Mouse (Mus musculus): Measurements from ENCODE around the gene Plac9a.
"Not testable (repeated sequence)": the region's sequence is repeated elsewhere in the genome, so short reads cannot be mapped to it uniquely, and the experiment has no call there.

Plac9a gene

GRCm38 (mm10) chr14:25865251-25865650, 37.6 kb downstream of the Plac9a start:
- in situ Hi-C loops (cut with MboI, MseI), result no loop called here

GRCm38 (mm10) chr14:25863721-25864120, 39.2 kb downstream of the Plac9a start:
- in situ Hi-C loops (cut with MboI, MseI), result no loop called here

- in situ Hi-C loops (cut with MboI, MseI), result no loop called here
Measured at GRCm38 (mm10) chr14:25861771-25862530, 40.9 kb downstream of the Plac9a start.

GRCm38 (mm10) chr14:25857940-25858339, 45.0 kb downstream of the Plac9a start:
- in situ Hi-C loops (cut with MboI, MseI), result no loop called here

DNA sequence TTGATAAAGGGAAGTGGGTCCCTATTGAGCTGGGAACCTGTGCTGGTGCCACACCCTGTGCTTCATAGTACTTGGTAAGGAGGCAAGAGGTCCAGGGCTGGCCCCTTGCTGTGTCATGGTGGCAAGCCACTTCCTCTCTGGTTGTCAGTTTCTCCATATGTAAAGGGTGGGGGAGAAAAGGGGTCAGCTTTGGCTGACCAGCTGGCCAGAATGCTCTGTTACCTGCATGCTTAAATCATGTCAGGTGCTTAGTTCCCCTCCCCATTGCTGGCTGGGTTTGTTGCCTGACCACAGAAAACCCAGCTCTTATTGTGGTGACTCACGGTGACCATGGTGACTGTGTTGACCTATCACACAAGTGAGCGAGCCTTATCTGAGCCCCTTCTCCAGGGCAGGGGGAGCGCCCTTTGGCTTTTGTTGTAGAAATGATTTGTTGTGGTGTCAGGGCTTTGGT, 45.7 kb downstream of the Plac9a start:
- in situ Hi-C loops (cut with MboI, MseI), result no loop called here

DNA sequence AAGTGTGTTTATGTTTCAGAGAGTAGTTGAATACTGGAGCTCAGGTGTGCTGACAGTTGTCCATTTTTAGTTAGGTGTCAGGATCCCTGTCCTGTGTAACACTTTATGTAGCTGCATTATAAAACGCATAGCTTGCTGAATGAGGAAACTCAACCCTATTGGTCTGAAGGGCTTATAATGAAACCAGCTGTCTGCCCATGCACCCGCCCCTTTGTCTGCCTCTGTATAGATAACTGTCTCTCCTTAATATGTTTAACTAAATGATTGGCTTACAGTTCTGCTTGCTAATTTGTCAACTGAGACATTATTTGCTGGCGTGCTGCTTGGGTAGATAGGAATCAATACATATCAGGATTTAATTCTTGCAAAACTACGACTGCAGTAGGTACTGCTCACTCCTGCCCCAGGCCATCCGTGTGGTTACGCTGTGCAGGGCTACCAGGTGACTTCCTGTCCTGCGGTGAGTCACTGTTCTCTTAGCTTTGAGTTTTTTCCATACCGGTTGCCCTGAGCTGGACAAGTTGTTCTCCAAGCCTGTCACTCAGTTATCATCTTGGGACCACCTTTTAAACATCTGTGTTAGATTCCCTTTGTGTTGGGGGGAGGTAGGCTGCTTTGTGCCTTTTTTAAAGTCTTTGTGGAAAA, 47.5 kb downstream of the Plac9a start:
- in situ Hi-C loops (cut with MboI, MseI), result no loop called here

- in situ Hi-C loops (cut with MboI, MseI), result no loop called here
Measured at GRCm38 (mm10) chr14:25853717-25854452, 49.0 kb downstream of the Plac9a start.

GRCm38 (mm10) chr14:25853295-25853694, 49.6 kb downstream of the Plac9a start:
- in situ Hi-C loops (cut with MboI, MseI), result no loop called here

DNA sequence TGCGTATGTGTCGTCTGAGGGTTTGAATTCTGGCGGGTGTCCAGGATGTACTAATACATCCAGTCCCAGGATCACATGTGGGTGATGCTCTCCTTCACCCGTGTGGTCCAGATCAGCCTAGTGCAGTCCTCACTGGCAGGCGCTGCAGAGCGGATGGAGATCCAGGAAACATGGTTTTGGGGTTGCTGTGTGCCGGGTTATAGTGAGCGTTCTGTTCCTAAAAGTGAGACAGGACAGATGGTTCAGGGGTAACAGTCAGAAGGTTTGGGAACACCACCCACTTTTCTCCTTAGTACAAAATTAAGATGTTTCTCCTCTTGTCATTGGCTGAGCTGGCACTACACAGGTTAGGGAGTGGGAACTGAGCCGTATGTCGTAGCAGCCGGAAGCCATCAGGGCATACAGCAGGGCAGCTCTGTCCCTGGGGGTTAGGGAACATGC, 50.8 kb downstream of the Plac9a start:
- in situ Hi-C loops (cut with MboI, MseI), result no loop called here

DNA sequence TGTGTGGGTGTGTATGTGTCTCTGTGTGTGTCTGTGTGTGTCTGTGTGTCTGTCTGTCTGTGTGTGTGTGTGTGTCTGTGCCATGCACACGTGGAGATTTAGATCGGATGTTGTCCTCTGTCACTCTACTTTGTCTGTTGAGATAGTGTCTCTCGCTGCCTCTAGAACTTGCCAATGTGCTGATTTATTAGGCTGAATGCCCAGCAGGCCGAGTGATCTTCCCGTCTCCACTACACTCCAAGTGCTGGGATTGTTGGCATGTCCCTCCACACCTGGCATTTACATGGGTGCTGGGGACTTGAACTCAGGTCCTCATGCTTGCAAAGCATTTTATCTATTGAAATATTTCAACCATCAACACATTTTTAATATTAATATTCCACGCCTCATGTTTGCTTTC, 51.7 kb downstream of the Plac9a start:
- in situ Hi-C loops (cut with MboI, MseI), result no loop called here

DNA sequence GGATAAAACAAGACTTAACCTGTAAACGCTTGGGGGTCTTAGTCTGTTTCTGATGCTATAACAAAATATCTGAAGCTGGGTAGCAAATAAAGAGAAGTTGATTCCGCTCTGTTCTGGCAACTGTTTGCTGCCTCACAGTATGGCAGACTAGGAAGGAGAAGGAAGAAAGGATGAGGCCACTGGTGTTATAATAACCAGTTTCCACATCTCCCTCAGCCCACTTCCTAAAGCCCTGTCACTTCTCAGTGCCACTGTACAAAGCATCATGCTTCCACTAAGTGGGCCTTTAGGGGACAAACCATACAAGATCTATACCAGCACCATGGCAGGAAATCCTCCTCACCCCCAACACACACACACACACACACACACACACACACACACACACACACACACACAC, 52.5 kb downstream of the Plac9a start:
- in situ Hi-C loops (cut with MboI, MseI), result no loop called here

GRCm38 (mm10) chr14:25848708-25849107, 54.2 kb downstream of the Plac9a start:
- in situ Hi-C loops (cut with MboI, MseI), result not testable (repeated sequence)

GRCm38 (mm10) chr14:25848237-25848636, 54.7 kb downstream of the Plac9a start:
- in situ Hi-C loops (cut with MboI, MseI), result no loop called here

GRCm38 (mm10) chr14:25847660-25848059, 55.2 kb downstream of the Plac9a start:
- in situ Hi-C loops (cut with MboI, MseI), result no loop called here

DNA sequence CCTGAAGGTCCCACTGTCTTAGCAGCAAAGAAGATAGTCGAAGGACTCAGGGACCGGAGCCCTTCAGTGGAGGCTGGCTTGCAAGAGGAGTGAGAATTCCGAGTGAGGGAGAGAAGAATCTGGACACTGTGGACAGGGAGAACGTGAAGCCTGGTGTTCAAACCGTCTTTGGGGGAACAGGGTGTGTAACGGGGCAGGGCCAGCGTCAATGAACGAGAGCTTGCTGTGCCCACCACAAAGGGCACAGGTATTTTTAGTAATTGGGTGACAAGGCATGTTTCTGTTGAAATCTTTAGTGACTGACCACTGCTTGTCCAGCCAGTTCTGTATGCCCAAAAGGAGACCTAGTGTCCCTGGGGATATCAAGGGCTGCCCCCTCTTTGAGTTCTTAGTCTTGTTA, 56.4 kb downstream of the Plac9a start:
- in situ Hi-C loops (cut with MboI, MseI), result no loop called here

- in situ Hi-C loops (cut with MboI, MseI), result no loop called here
Measured at GRCm38 (mm10) chr14:25845832-25846383, 57.0 kb downstream of the Plac9a start.

GRCm38 (mm10) chr14:25844372-25844771, 58.5 kb downstream of the Plac9a start:
- in situ Hi-C loops (cut with MboI, MseI), result no loop called here

- in situ Hi-C loops (cut with MboI, MseI), result no loop called here
Measured at GRCm38 (mm10) chr14:25842688-25843003, 60.3 kb downstream of the Plac9a start.

DNA sequence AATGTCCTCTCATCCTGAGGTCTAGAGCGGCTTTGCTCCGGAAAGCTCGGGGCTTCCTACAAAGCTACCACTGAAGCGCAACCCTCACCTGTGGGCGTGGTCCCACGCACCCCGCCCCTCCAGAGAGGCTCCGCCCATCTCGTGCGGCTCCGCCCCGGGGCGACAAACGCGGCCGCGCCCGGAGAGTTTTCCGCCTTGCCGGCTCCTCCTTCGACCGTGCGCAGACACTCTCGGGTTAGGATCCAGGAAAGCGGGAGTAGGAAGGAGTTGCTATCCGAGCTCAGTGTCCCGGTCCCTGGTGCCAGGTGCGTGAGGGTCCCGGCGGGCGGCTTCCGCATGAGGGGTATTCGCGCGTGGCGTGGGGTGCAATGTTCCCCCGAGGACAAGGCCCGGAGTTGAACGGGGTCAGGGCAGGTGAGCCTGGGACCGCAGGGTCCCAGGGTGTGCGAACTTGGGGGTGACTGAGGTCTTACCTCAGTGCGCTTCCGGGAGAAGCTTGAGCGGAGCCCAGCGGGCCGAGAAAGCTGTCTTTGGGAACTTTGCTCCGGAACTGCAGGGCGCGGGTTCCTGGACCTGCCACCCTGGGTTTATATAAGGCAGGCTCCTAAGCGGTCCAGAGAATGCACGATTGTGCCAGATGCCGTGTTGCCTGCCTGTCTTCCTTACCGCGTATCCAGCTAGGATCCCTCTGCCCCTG, 60.8 kb downstream of the Plac9a start, which contains the start of gene Anxa11:
Anxa11 (plus strand) TSS at position 166 of the 697 bp plus-strand sequence.
- in situ Hi-C loops (cut with MboI, MseI), result no loop called here

GRCm38 (mm10) chr14:25841579-25841978, 61.3 kb downstream of the Plac9a start:
- in situ Hi-C loops (cut with MboI, MseI), result no loop called here

- in situ Hi-C loops (cut with MboI, MseI), result no loop called here
Measured at GRCm38 (mm10) chr14:25840961-25841360, 61.9 kb downstream of the Plac9a start.

- in situ Hi-C loops (cut with MboI, MseI), result no loop called here
Measured at GRCm38 (mm10) chr14:25839791-25840190, 63.1 kb downstream of the Plac9a start.
